Mouse (Mus musculus) C2C12 (cell line): ENCODE results near the gene Gtf3c5. TPM values are rescaled to one million over a fixed set of nuclear protein-coding genes. Genes with fewer than 3 reads are reported as not detected.

Experiments used
- H3K27me3 ChIP-seq: one replicate; pipeline ENCODE4 v1.6.1; 2011; ENCODE audit not compliant: control insufficient read depth, insufficient read depth, insufficient read length
- H3K36me3 ChIP-seq: one replicate; pipeline ENCODE4 v1.6.1; 2011; ENCODE audit not compliant: control insufficient read depth, insufficient read depth
- H3K4me3 ChIP-seq: one replicate; pipeline ENCODE4 v1.5.1; 2011; ENCODE audit warnings: mild to moderate bottlenecking, control low read depth; ENCODE audit not compliant: poor library complexity, insufficient read depth, severe bottlenecking
- H3K79me2 ChIP-seq: one replicate; pipeline ENCODE4 v1.6.1; 2011; ENCODE audit not compliant: control insufficient read depth, insufficient read depth
- H3K79me3 ChIP-seq: one replicate; pipeline ENCODE4 v1.6.1; 2011; ENCODE audit warnings: low read depth, control low read depth
- H3ac ChIP-seq: one replicate; pipeline ENCODE3; 2011; ENCODE audit warnings: low read depth; ENCODE audit not compliant: control insufficient read depth, insufficient read length
- CEBPB ChIP-seq: IDR thresholded peaks from one replicate; pipeline ENCODE4 v1.6.1; 2011; ENCODE audit warnings: low read depth, mild to moderate bottlenecking, control low read depth, moderate library complexity
- CTCF ChIP-seq: IDR thresholded peaks from one replicate; pipeline ENCODE4 v1.5.1; 2011; ENCODE audit not compliant: control insufficient read depth, insufficient read depth, insufficient read length
- FOSL1 ChIP-seq: IDR thresholded peaks from one replicate; pipeline ENCODE4 v1.8.0; 2011; ENCODE audit warnings: mild to moderate bottlenecking, low read length; ENCODE audit not compliant: poor library complexity, insufficient read depth, severe bottlenecking
- MAX ChIP-seq: IDR thresholded peaks from one replicate; pipeline ENCODE4 v1.6.1; 2011; ENCODE audit warnings: mild to moderate bottlenecking, control low read depth
- MYOD1 ChIP-seq: IDR thresholded peaks from one replicate; pipeline ENCODE4 v1.6.1; 2011; ENCODE audit warnings: low read depth; ENCODE audit not compliant: control insufficient read depth, insufficient read length
- MYOG ChIP-seq: IDR thresholded peaks from one replicate; pipeline ENCODE4 v1.6.1; 2011; ENCODE audit not compliant: control insufficient read depth, insufficient read length; ENCODE audit errors: extremely low read depth
- USF1 ChIP-seq: IDR thresholded peaks from one replicate; pipeline ENCODE4 v1.6.1; 2011; ENCODE audit warnings: low read depth, mild to moderate bottlenecking, control low read depth, moderate library complexity
- polyA plus RNA-seq: library from polyadenylated mRNA; unstranded; fragments of >200 nt; fragmentation: generic; extraction: Trizol; gene quantifications from one replicate; pipeline ENCODE4 v1.2.1, GENCODE M21; 2012; ENCODE audit warnings: missing spikeins

Gtf3c5 gene
- polyA plus RNA-seq, 1 experiment: 28.1 TPM

DNA sequence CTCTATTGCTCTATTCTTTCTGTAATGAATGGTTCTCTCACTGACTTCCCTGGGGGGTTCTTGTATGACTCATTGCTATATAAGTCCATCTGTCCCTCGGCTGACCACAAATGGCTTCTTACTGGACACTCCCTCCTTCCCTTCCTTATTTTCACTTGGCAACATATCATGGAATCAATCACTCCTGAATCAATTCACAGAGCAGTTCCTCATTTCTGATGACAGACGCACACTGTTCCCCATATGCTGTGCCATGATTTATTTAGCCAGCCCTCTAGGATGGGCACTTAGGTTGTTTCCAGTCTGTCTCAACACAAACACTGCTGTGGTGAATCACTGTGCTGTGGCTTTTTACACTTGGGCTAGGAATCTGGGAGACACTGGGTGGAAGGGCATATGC, 7.9 kb upstream of the Gtf3c5 start:
- TF ChIP-seq CEBPB (peak; percentile 58), CTCF (no peak), MYOG (no peak), MYOD1 (peak; percentile 50), FOSL1 (peak; percentile 78), MAX (no peak), USF1 (no peak)
- no peaks in the 10 kb centered on the region for H3K27me3 ChIP-seq

DNA sequence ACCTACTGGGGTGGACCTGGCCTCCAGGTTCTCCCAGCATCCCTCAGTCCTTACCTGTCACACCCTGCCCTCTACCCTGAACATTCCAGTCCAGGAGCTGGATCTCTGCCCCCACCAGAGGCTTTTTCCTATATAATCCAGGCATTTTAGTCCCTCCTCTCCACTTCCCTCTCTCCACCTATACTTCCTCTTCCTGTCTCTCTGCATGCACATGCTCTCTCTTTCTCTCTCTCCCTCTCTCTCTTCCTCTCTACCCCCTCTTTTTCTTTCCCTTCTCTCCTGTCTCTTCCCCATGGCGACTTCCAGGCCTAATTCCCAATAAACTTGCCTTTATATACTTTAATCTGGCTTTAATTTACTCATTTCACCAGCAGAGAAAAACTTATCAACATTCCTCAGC, 5.0 kb upstream of the Gtf3c5 start:
- Histone ChIP-seq H3ac (no peak overlapping the region), H3K79me2 (no peaks in the 10 kb centered on the region), H3K27me3 (no peaks in the 10 kb centered on the region), H3K36me3 (no peaks in the 10 kb centered on the region), H3K4me3 (no peak overlapping the region), H3K79me3 (no peaks in the 10 kb centered on the region)
- TF ChIP-seq CEBPB (no peak), FOSL1 (no peak), USF1 (no peak), CTCF (no peak), MYOG (no peak), MYOD1 (no peak), MAX (no peak)

More for the DNA sequence above, 7.9 kb upstream of the Gtf3c5 start:
- Histone ChIP-seq H3K79me2 (no peaks in the 10 kb centered on the region), H3K79me3 (no peaks in the 10 kb centered on the region), H3K36me3 (no peaks in the 10 kb centered on the region), H3ac (no peak overlapping the region), H3K4me3 (no peak overlapping the region)

DNA sequence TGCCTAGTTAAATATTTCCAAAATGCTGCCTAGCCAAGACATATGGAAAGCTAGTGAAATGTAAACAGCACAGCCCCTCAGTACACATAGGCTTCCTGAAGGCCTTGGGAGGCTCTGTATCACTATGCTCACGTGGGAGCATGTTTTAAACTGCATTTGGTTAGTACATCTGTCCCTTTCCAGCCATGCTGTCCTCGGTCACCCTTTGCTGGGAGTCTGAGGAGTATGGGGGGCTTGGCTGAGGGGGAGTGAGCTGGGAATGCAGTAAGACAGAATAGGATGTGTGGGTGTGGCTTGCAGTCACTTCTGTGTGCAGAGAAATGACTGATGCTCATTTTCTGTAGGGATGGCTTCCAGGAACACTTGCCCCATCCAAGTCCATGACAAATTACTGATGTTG, 2.2 kb upstream of the Gtf3c5 start:
- Histone ChIP-seq H3K27me3 (no peaks in the 10 kb centered on the region), H3K79me2 (peaks cover 20% of the 10 kb centered on the region), H3K36me3 (no peaks in the 10 kb centered on the region), H3K4me3 (no peak overlapping the region), H3ac (no peak overlapping the region), H3K79me3 (peaks cover 15% of the 10 kb centered on the region)
- no peak for TF ChIP-seq MYOD1
- TF ChIP-seq USF1: no peak
- TF ChIP-seq CEBPB: no peak
- no peak for TF ChIP-seq CTCF
- TF ChIP-seq FOSL1: no peak
- no peak for TF ChIP-seq MAX
- TF ChIP-seq MYOG: no peak

DNA sequence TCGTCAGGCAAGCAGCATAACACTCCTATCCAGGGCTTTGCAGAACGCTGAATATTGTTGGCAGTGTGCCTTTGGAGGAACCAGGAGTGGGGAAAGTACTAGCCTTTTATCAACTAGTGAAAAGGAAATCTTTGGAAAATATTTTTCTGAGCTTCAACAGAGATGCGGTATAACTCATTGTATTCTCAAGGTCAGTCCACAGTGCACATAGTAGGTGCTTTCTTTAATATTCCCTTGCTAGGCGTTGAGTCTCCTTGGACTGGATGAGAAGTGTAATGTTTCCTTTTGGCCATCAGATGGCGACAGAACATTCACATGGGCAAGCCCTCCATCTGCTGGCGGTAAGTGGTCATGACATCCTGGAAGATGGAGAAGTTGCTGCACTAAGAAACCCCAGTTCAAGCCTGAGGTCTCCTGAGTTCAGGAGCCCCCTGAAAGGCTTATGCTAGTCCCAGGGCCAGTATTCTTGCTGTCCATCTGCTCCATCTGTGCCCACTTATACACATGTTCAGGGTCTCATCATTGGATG, 1.6 kb upstream of the Gtf3c5 start:
- Histone ChIP-seq H3K79me2 (peaks cover 24% of the 10 kb centered on the region), H3K27me3 (no peaks in the 10 kb centered on the region), H3K4me3 (no peak overlapping the region), H3K36me3 (no peaks in the 10 kb centered on the region), H3ac (no peak overlapping the region), H3K79me3 (peaks cover 17% of the 10 kb centered on the region)
- TF ChIP-seq MAX (peak; percentile 50), USF1 (no peak), CTCF (peak; percentile 98), MYOG (no peak), CEBPB (no peak)

DNA sequence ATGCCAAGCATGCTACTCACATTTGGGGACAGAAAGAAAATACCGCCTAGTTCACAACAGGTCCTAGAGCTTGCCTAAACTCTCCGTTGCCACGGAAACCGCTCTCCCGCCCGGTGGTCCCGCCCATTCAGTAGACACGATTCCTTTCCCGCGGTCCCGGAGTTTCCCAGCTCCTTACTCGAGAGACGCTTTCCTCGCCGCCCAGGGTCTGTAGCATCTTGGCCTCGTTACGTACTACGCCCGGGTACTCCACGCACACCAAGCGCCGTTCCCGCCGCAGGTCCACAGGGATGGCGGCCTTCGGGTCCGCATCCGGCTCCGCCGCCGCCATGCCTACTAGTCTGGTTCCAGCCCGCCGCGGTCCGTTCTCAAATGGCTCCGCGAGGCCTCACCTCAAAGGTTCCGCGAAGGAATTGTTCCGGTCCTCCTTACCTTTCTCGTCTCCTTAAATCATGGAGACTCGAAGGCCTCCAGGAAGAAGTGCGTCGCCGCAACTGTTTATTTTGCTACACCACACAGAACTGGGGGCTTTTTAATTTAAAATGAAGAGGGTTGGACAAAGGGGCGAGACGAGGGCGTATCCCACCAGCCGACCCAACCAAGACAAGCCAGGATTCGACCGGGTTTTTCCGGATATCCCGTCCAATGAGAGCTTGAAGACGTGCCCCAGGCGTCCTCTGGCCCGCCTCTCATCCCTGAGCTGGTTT, 751 bp downstream of the Gtf3c5 start:
- Histone ChIP-seq H3K36me3 (peaks cover 22% of the 10 kb centered on the region), H3ac (peak overlapping the region; percentile 90), H3K79me3 (peaks cover 18% of the 10 kb centered on the region), H3K79me2 (peaks cover 29% of the 10 kb centered on the region), H3K27me3 (no peaks in the 10 kb centered on the region), H3K4me3 (peak overlapping the region; percentile 91)
- no peak for TF ChIP-seq MYOG
- peak; percentile 36 for TF ChIP-seq MAX
- no peak for TF ChIP-seq CEBPB

DNA sequence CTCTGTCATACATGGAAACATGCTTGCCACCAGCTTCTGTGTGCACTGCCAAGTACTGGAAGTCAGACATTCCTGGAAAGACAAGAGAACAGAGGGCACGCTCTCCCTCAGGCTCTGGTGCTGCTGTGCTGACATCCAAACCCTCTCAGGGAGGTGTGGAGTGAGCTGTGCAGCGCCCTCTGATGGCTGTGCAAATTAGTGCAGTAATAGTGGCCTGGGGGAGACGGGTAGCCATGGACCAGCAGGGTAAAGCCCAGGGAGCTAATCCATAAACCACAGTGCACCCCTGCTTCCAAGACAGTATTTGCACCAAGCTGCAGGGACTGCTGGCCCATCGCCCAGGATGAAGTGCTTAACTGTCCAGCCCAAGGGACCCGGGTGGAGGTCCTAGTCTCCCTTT, 5.5 kb downstream of the Gtf3c5 start:
- Histone ChIP-seq H3K27me3 (no peaks in the 10 kb centered on the region), H3K79me3 (peaks cover 18% of the 10 kb centered on the region), H3K36me3 (peaks cover 65% of the 10 kb centered on the region), H3K79me2 (peaks cover 29% of the 10 kb centered on the region), H3ac (no peak overlapping the region), H3K4me3 (no peak overlapping the region)
- TF ChIP-seq CTCF (peak; percentile 25), USF1 (no peak), FOSL1 (no peak), MYOG (no peak)
